Mouse (Mus musculus) embryo, embryonic 11 days (tissue): ENCODE data around the gene Samd3.
A peak's percentile ranks its signal among the peaks of the same experiment; 100 is the strongest.

Experiments used
- DNase-seq: peaks from one replicate; pipeline ENCODE4 v3.0.0-alpha.2; 2015

Gene Samd3

GRCm38 (mm10) chr10:26229488-26229887 is at the start of gene Samd3:
Samd3 (plus strand) TSS chr10:26229707.
- DNase-seq, result no peak

GRCm38 (mm10) chr10:26185289-26185688 is 44.2 kb upstream of the Samd3 start:
- no peak for DNase-seq

- no peak for DNase-seq
Measured at GRCm38 (mm10) chr10:26190811-26191210, 38.7 kb upstream of the Samd3 start.

- DNase-seq, result no peak
Measured at GRCm38 (mm10) chr10:26194892-26195291, 34.6 kb upstream of the Samd3 start.

- no peak for DNase-seq
Measured at GRCm38 (mm10) chr10:26202708-26203368, 26.7 kb upstream of the Samd3 start.

- no peak for DNase-seq
Measured at GRCm38 (mm10) chr10:26220729-26221128, 8.8 kb upstream of the Samd3 start.

GRCm38 (mm10) chr10:26226241-26226640 is 3.3 kb upstream of the Samd3 start:
- DNase-seq, result no peak

GRCm38 (mm10) chr10:26226734-26227133 is 2.8 kb upstream of the Samd3 start:
- DNase-seq, result peak; percentile 7

GRCm38 (mm10) chr10:26228187-26228586 is 1.3 kb upstream of the Samd3 start:
- no peak for DNase-seq

GRCm38 (mm10) chr10:26232071-26232653 is 2.7 kb downstream of the Samd3 start:
- DNase-seq, result no peak

GRCm38 (mm10) chr10:26238559-26238958 is 9.1 kb downstream of the Samd3 start:
- DNase-seq, result no peak

- DNase-seq, result no peak
Measured at GRCm38 (mm10) chr10:26239090-26239489, 9.6 kb downstream of the Samd3 start.

- DNase-seq, result no peak
Measured at GRCm38 (mm10) chr10:26243203-26243602, 13.7 kb downstream of the Samd3 start.

- DNase-seq, result no peak
Measured at GRCm38 (mm10) chr10:26244466-26244865, 15.0 kb downstream of the Samd3 start.

- no peak for DNase-seq
Measured at GRCm38 (mm10) chr10:26249426-26250165, 20.1 kb downstream of the Samd3 start.

- no peak for DNase-seq
Measured at GRCm38 (mm10) chr10:26259908-26260307, 30.4 kb downstream of the Samd3 start.

GRCm38 (mm10) chr10:26263744-26264459 is 34.4 kb downstream of the Samd3 start:
- DNase-seq, result no peak

GRCm38 (mm10) chr10:26275414-26275813 is 45.9 kb downstream of the Samd3 start:
- DNase-seq, result no peak

GRCm38 (mm10) chr10:26280009-26280408 is 50.5 kb downstream of the Samd3 start:
- no peak for DNase-seq

GRCm38 (mm10) chr10:26287136-26287535 is 57.6 kb downstream of the Samd3 start:
- DNase-seq, result no peak

- no peak for DNase-seq
Measured at GRCm38 (mm10) chr10:26297200-26297599, 67.7 kb downstream of the Samd3 start.

- DNase-seq, result peak; percentile 7
Measured at GRCm38 (mm10) chr10:26297626-26298025, 68.1 kb downstream of the Samd3 start.

GRCm38 (mm10) chr10:26302336-26302735 is 72.8 kb downstream of the Samd3 start:
- no peak for DNase-seq
